Mouse (Mus musculus) naive thymus-derived CD4-positive, alpha-beta T cell, adult 2 months (primary cell): ENCODE data around the gene Serpina3n.
"Not testable (repeated sequence)": the region's sequence is repeated elsewhere in the genome, so short reads cannot be mapped to it uniquely, and the experiment has no call there.

Experiments
- DNase-seq: peaks from one replicate; pipeline ENCODE4 v3.0.0-alpha.2; 2011; ENCODE audit warnings: low read depth

The Serpina3n gene

GRCm38 (mm10) chr12:104406454-104406885 lies at the start of gene Serpina3n:
TSS of gene Serpina3n (plus strand) at chr12:104406729.
- DNase-seq: no peak

- no peak for DNase-seq
Measured at GRCm38 (mm10) chr12:104369986-104370385, 36.5 kb upstream of the Serpina3n start.

- DNase-seq: not testable (repeated sequence)
Measured at GRCm38 (mm10) chr12:104377179-104377578, 29.4 kb upstream of the Serpina3n start.

- not testable (repeated sequence) for DNase-seq
Measured at GRCm38 (mm10) chr12:104378351-104378750, 28.2 kb upstream of the Serpina3n start.

- DNase-seq: not testable (repeated sequence)
Measured at GRCm38 (mm10) chr12:104378815-104379214, 27.7 kb upstream of the Serpina3n start.

GRCm38 (mm10) chr12:104379856-104380255 lies 26.7 kb upstream of the Serpina3n start:
- DNase-seq: no peak

GRCm38 (mm10) chr12:104381071-104381604 lies 25.4 kb upstream of the Serpina3n start:
- not testable (repeated sequence) for DNase-seq

GRCm38 (mm10) chr12:104385987-104386386 lies 20.5 kb upstream of the Serpina3n start:
- DNase-seq: not testable (repeated sequence)

- not testable (repeated sequence) for DNase-seq
Measured at GRCm38 (mm10) chr12:104386878-104387277, 19.7 kb upstream of the Serpina3n start.

GRCm38 (mm10) chr12:104388477-104388876 lies 18.1 kb upstream of the Serpina3n start:
- no peak for DNase-seq

- not testable (repeated sequence) for DNase-seq
Measured at GRCm38 (mm10) chr12:104391057-104391456, 15.5 kb upstream of the Serpina3n start.

- no peak for DNase-seq
Measured at GRCm38 (mm10) chr12:104403968-104404367, 2.6 kb upstream of the Serpina3n start.

- no peak for DNase-seq
Measured at GRCm38 (mm10) chr12:104412507-104412906, 6.0 kb downstream of the Serpina3n start.

GRCm38 (mm10) chr12:104414576-104414975 lies 8.0 kb downstream of the Serpina3n start:
- no peak for DNase-seq

GRCm38 (mm10) chr12:104415625-104416315 lies 9.2 kb downstream of the Serpina3n start:
- no peak for DNase-seq

GRCm38 (mm10) chr12:104418340-104419135 lies 12.0 kb downstream of the Serpina3n start:
- DNase-seq: peak; percentile 47

- peak; percentile 13 for DNase-seq
Measured at GRCm38 (mm10) chr12:104419136-104419462, 12.6 kb downstream of the Serpina3n start.

- DNase-seq: no peak
Measured at GRCm38 (mm10) chr12:104422615-104423392, 16.3 kb downstream of the Serpina3n start.

- no peak for DNase-seq
Measured at GRCm38 (mm10) chr12:104425591-104425990, 19.1 kb downstream of the Serpina3n start.

- DNase-seq: peak; percentile 32
Measured at GRCm38 (mm10) chr12:104426915-104427314, 20.4 kb downstream of the Serpina3n start.

- DNase-seq: no peak
Measured at GRCm38 (mm10) chr12:104431359-104431758, 24.8 kb downstream of the Serpina3n start.

GRCm38 (mm10) chr12:104433214-104433613 lies 26.7 kb downstream of the Serpina3n start:
- no peak for DNase-seq
